Mouse (Mus musculus): ENCODE results near the gene Fam110a.

GRCm38 (mm10) chr2:152029252-152030082, 49.4 kb upstream of the Fam110a start:
- no peak for TF ChIP-seq EP300 (IDR thresholded peaks at IDR 0.05; ENCODE audit: low read depth)
- peak; percentile 96 for TF ChIP-seq CTCF (IDR thresholded peaks at IDR 0.05; ENCODE audit: low read depth)

Data from heart, postnatal 0 days (tissue).